Mouse (Mus musculus) liver, adult (tissue): ENCODE results near the gene Vac14.

ENCODE experiments used
- GATA4 ChIP-seq: IDR thresholded peaks from 2 replicates; pipeline ENCODE4 v1.6.1; 2014; ENCODE audit warnings: mild to moderate bottlenecking, low read length; ENCODE audit not compliant: insufficient replicate concordance

The Vac14 gene

DNA sequence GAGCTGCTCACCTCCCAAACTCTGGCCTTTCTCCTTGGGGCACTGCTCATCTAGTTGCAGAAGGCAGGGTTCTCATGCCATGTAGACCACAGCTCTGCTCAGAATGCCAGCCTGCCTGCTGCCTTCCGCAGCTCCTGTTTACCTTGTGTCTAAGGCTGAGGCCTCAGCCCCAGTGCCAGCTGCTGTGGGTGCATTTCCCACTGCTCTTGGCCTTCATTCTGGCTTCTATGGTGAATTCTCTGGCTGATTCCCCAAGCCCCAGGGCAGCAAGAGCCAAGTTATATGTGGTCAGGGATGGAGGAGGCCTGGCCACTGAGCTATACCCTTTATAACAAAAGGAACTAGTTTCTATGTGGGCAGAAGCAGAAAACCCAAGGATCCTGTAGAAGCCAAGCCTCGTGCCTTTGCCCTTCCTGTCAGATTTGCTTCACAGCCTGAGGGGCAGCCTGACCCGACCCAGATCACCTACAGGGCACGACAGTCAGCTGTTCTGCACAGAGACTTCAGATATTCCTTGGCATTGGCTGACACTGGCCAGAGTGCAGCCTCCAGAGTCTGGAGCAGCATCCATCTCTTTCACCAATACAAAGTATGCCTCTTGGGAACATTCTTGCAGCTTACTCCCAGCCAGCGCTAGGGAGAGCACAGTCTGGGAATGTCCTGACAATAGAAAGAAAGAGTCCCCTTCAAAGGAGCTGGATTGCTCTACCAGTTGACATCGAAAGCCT, 44.8 kb downstream of the Vac14 start:
- no peak for TF ChIP-seq GATA4

DNA sequence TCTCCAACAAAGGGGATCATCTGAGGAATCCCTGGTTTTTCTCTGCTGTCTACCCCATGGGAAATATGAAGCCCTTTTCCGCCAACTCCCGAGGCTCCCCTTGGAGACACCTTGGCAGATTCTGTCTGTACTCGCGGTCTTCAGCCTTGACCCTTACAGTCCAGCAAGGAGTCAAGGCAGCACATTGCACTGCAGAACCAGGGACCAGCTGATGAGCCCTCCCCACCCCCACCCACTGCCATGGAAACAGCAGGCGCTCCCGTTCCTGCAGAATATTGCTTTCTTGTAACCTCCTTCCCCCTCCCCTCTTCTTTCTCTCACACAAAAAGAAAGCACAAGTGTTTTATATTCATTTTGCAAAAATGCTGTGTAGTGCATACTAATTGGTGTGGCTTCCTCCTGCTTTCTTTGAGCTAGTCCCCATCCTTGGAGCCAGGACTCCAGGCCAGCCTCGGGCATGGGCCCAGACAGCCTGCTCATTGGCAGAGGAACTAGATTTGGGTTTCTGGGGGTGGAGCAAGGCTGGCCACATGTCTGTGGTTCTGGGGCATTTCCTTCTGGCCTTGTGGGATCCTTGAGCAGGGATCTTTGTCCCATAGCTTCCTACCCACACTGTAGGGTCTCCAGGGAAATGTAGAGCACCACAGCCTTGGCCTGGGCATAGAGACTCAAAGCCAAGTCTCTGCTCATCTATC, 46.0 kb downstream of the Vac14 start:
- TF ChIP-seq GATA4 = no peak

DNA sequence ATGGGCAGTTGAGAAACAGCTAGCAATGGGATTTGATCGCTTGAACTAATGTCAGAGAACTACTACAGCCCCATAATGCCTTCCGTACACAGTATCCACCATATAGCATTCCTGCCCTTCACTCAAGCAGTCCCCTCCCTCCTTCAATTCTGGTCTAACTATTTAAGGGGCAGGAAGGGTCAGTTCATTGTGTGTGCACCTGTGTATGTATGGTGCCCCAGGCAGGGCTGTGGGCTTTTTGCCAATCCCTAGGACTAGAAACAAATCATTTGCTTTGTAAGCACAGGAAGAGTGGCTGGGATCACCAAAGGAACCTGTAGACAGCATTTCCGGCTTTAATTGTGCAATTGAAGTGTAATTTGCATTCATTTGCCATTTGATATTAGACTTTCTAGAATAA, 46.6 kb downstream of the Vac14 start:
- TF ChIP-seq GATA4 = no peak

DNA sequence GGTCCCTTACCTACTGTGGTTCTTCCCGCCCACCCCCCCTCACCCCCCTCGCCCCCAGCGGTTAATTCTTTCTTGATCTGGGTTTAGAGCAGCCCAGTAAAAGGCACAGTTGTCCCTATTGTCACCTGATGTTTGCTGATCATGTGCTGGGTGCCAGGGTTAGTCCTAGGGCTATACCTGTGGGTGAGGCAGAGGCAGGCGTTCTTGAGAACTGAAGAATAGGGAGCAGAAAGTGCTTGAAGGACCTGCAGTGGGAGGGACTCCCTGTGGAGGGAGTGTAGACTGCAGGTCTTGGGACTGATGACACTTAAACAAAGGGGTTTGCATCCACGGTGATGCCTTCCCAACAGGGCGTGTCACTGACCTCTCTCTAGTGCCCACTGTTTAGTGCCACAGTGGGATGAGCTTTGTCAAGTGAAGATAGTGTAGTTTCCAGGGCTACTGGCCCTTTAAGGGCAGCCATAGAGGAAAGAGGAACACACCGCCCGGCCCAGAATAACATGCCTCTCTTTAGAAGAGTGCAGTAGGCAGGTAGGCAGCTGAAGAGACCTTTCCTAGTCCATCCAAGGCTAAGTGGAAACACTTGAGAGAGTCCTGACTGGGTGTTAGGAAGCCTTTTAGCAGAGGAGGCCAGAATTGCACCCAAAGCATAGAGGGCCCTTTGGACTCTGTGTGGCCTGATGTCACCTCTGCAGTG, 51.7 kb downstream of the Vac14 start:
- no peak for TF ChIP-seq GATA4

DNA sequence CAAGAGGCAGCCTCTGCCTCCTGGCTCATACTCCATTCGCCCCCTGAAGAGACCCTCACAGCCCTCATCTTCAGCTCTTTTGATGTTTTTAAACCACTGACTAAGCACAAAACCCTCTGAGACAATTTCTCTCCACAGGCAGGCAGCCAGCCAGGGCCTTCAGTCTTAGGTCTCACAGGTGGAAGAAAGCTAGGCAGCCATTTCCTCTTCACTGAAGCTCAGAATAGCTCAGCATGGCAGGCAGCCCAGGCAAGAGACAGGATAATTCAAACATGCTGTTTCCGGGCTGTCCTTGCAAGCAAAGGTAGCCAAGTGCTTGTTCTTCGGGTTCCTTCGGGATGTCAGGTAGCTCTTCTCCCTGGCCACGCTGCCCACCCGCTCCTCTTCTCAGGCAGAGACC, 52.9 kb downstream of the Vac14 start:
- no peak for TF ChIP-seq GATA4

DNA sequence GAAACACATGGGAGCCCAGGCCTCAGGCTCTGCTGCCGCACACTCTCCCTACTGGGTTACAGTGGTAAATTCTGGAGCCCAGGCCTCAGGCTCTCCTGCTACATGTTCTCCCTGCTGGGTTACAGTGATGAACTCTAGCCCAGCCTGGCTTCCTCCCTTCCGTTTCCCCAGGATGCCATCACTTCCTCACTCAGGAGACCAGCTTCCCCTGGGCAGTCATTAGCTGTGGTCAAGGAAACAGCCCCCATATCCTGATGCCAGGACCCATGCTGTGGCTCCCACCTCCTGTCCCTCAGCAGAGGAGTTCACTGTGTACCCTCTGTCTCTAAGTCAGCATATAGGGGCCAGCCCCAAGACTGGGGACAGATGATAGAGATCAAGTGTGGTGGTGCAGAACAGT, 53.7 kb downstream of the Vac14 start:
- TF ChIP-seq GATA4 = peak; percentile 55; the same call in 1 of the 2 replicates

DNA sequence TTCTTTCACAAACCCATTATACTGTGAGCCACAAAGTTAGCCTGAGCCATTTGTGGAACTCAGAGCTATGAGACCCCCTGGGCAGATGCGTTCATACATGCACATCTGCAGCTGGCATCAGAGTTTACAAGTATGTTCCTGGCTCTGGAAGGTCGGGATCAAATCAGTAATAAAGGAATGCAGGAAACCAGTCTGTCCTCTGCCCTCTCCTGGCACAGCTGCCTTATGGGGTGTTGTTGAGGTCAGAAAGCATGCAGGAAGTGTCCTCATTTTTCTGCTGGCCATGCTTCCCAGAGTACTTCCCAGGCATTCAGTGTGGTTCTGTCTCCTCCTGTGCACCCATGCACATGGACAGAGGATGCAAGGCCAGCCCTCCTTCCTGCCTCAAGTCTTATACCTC, 54.8 kb downstream of the Vac14 start:
- peak; percentile 37; the same call in 1 of the 2 replicates for TF ChIP-seq GATA4

DNA sequence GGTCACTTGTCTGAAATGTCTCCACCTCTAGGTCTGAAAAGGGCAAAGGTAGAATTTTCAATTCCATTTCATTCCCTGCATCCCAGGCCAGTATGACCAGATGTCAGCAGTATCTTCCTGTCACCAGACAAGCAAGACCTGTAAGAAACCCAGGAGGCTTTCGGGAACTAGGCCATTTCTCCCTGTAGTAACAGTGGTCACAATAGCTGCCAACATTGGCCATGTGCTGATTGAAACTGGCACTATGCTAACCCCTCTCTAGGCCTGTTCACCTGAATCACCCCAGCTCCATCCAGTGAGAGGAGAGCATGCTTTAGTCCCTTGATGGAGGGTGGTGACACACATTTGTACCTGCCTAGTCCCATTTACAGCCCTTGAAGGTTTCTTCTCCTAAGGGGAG, 56.2 kb downstream of the Vac14 start:
- TF ChIP-seq GATA4 = no peak

DNA sequence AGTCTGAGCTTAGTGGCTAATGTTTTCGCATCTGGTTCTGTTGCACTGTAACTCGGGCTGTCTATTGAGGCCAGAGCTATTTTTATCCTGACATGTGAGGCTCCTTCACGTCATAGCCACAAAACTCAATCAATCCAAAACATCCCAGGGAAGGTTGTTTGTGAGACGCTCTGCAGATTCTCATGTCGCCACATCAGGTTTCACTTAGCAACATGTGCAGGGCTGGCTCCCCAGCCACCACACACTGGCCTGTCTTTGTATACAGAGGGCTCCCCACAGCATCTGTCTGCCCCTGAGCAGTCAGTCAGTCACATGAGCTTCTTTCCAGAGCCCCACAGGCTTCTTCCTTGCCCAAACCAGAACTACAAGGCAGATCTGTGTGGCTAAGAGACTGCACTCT, 58.3 kb downstream of the Vac14 start:
- TF ChIP-seq GATA4 = no peak

DNA sequence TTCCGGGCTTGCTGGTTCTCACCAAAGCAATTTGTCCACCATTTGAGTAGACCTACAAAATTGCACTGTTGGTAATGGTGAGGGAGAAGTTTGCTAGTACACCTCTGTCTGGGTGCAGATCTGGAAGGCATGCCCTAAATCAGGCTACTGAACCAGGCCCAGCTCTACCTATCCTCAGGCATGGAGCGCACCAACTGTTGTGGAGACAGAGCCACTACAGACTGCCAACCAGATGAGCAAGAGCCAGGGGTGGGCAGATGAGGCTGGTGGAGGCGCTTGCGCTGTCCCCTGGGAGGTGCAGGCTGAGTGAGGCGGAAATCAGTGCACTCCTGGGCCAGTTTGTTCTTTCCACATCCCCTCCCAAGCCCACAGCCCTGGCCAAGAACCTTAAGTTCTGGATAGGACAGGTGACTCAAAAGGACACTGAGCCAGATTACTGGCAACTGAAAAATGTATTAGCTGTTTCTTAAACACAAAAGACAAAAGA, 58.8 kb downstream of the Vac14 start:
- no peak for TF ChIP-seq GATA4

DNA sequence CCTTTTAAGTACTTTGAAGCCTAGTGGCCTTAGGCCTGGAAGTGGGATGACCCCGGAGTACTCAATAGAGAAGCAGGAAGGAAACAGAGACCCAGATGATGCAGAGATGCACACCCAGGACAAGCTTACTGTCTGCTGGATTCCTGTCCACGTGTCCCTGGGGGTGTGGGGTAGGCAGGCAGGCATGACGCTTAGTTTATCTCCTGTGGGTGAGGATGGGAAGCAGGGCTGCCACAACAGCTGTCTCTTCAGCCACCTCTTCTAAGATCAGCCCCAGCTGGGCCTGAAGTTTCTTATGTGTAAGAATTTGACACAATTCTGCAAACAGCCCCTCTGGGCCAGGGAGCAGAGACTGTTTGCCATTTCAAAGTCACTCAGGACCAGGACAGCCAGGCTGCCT, 60.6 kb downstream of the Vac14 start:
- TF ChIP-seq GATA4 = no peak

DNA sequence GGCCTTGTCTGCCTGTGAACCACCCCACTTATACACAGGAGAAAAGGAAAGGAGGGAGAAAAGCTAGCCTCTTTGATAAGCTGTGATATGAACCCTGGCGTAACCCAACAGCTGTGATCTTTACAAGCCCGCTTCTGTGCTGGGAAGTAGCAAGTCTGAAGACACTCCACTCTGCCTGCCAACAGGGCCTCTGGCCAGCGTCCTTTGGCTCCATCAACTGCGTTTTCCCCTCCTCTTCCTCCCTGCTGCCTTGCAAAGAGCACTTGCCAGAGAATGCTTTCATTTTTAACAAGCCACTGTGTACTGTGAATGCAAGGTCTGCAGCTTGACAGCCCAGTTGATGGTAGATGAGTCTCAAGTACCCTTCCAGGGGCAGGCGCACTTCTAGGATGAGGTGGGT, 69.3 kb downstream of the Vac14 start:
- peak; percentile 78 for TF ChIP-seq GATA4

DNA sequence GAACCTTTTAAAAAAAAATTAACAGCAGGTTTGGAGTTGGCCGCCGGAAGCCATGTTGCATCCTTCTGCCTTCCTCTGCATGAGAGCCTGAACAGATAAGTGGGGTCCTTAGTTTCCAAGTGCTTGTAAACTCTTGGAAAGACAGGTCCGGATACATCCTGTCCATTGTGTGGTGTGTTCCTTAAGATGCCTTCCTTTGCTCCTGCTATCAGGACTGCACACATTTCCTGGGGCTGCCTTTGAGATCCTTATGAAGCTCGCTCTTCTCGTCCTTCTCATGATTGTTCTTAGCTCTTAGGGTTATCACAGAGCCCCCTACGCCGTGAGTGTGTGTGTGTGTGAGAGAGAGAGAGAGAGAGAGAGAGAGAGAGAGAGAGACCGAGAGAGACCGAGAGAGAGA, 71.6 kb downstream of the Vac14 start:
- TF ChIP-seq GATA4 = peak; percentile 97; the same call in 1 of the 2 replicates

DNA sequence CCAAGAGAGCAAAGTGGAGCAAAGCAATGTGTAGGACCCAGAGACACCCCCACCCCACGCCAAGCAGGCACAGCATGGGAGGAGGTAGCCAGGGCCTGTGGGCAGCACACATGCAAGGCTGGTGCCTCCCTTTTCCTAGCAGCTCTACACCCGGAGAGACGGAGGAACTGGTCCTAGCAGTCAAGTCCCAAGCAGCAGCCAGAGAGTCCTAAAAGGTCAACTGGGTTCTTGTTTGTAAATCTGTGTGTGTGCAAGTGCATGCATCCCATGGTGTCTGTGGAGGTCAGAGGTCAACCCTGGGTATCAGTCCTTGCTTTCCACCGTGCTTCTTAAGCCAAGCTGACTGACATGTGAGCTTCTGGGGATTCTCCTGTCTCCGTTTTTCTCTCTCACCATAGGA, 75.8 kb downstream of the Vac14 start:
- TF ChIP-seq GATA4 = no peak

DNA sequence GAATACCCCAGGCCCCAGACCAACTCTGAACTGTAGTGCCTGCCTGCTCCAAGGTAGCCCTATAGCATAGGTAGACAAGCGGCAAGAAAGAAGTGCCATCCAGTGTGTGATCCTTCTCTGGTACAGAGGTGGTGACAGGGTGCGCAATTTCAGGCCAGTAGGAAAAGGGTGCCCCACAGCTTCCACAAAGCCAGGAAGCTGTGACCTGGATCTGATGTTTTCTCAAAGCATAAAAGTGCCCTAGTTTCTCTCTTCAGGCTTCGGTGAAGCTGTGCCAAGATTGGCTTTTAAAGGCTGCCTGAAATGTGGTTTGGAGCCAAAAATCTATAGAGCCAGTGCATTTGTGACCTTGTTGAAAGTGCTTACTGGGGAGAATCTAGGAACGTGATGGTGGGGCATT, 76.4 kb downstream of the Vac14 start:
- no peak for TF ChIP-seq GATA4

DNA sequence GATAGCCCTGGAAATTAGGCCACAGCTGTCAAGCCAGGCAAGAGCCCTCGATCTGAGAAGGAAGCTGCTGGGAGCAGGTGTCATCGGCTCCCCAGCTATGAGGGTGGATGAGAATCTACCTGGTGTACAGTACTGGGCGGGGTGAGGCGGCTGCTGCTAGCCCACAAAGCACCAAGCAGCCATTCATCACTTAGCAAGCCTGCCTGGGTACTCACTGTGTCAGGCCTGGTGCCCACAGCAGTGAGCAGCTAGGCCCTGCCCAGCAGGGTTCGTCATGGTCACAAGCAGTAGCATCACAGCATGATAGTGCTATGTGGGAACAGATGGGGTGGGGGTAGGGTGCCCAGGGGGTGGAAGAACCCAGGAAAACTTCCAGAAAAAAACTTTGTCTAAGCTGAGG, 77.0 kb downstream of the Vac14 start:
- no peak for TF ChIP-seq GATA4

DNA sequence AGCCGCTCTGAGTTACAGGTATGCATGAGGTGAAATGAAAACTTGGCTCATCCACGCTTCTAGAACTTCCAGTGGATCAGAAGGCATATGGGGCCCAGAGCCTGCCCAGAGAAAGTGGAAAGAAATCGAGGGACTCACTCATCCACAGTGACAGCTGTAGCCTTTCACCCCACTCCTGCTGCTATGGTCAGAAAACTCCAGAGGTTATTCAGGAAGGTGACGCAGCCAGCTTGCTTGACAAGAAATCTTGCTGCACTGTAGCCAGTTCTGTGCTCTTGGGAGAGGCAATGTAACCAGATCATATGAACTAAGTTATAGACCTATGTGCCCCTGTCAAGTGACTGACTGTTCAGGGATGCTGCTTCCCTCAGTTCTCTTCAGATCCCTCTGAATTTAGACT, 77.7 kb downstream of the Vac14 start:
- no peak for TF ChIP-seq GATA4

DNA sequence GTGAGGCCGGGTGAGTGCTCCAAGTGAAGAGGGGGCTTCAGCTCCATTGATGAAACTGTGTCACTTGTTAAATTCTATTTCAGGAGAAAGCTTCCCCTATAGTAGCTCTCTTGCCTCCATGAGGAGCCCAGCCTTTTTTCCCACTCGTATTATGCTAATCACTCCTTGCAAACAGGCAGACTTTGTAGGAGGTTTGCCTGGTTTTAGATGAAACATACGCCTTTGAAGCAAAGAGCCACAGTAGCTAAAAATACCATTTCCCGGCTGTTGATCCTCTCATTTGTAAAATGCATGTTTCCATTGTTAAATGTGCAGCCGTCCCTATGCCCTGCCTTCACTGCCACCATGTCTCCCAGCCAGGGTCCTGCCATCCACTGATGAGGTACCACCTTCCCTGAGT, 79.2 kb downstream of the Vac14 start:
- TF ChIP-seq GATA4 = no peak
